Mouse (Mus musculus) CH12.LX (cell line): ENCODE measurements around the gene 4933411K16Rik.

ENCODE experiments used
- CTCF ChIP-seq, 2 experiments: IDR thresholded peaks in 1 of 2; conservative IDR thresholded peaks in 1 of 2; 2 replicates each; pipeline ENCODE4 v1.5.1; 2011 to 2012; ENCODE audit warnings: low read depth in 2 of 2, low read length in 2 of 2, improper control_type of control experiment in 1 of 2, inconsistent platforms in 1 of 2, mild to moderate bottlenecking in 1 of 2, moderate library complexity in 1 of 2
- ETS1 ChIP-seq: conservative IDR thresholded peaks from 2 replicates; pipeline ENCODE4 v1.6.1; 2012; ENCODE audit warnings: low read depth, mild to moderate bottlenecking, inconsistent platforms, low read length, improper control_type of control experiment, moderate library complexity
- JUN ChIP-seq: IDR thresholded peaks from 2 replicates; pipeline ENCODE4 v1.6.1; 2011; ENCODE audit warnings: low read depth, mild to moderate bottlenecking, low read length, improper control_type of control experiment, moderate library complexity; ENCODE audit not compliant: insufficient read depth
- MAX ChIP-seq: IDR thresholded peaks from 2 replicates; pipeline ENCODE4 v1.6.1; 2011; ENCODE audit warnings: low read length, improper control_type of control experiment
- POLR2A ChIP-seq: IDR thresholded peaks from 2 replicates; pipeline ENCODE4 v1.6.1; 2011; ENCODE audit warnings: low read depth, mild to moderate bottlenecking, improper control_type of control experiment, low read length
- USF1 ChIP-seq: IDR thresholded peaks from 2 replicates; pipeline ENCODE4 v1.6.1; 2014; ENCODE audit warnings: low read depth, mild to moderate bottlenecking, inconsistent platforms, low read length, improper control_type of control experiment
- ZMIZ1 ChIP-seq: IDR thresholded peaks from 2 replicates; pipeline ENCODE4 v1.6.1; 2012; ENCODE audit warnings: low read depth, mild to moderate bottlenecking, inconsistent platforms, low read length, improper control_type of control experiment

GRCm38 (mm10) chr19:42043988-42044387, 8.1 kb upstream of the 4933411K16Rik start:
- no peak for TF ChIP-seq CTCF (conservative IDR thresholded peaks at IDR 0.05 in 1 of 2, IDR thresholded peaks at IDR 0.05 in 1 of 2; ENCODE audit: low read depth in 2 of 2, low read length in 2 of 2)
- no peak for TF ChIP-seq POLR2A
- no peak for TF ChIP-seq ETS1
- TF ChIP-seq MAX: no peak
- no peak for TF ChIP-seq USF1
- TF ChIP-seq JUN: no peak
- no peak for TF ChIP-seq ZMIZ1
